Mouse (Mus musculus): ENCODE measurements around the gene 4933416C03Rik.
A peak's percentile ranks its signal among the peaks of the same experiment; 100 is the strongest.

4933416C03Rik gene

GRCm38 (mm10) chr10:116113867-116114474 lies at the start of gene 4933416C03Rik:
4933416C03Rik (minus strand) TSS chr10:116113917.
- DNase-seq (ENCODE audit: low spot score): no peak

GRCm38 (mm10) chr10:116162338-116162737 lies 48.6 kb upstream of the 4933416C03Rik start:
- DNase-seq (ENCODE audit: low spot score): no peak

GRCm38 (mm10) chr10:116156699-116157098 lies 43.0 kb upstream of the 4933416C03Rik start:
- no peak for DNase-seq (ENCODE audit: low spot score)

GRCm38 (mm10) chr10:116154707-116155106 lies 41.0 kb upstream of the 4933416C03Rik start:
- DNase-seq (ENCODE audit: low spot score): no peak

GRCm38 (mm10) chr10:116146091-116146490 lies 32.4 kb upstream of the 4933416C03Rik start:
- DNase-seq (ENCODE audit: low spot score): peak; percentile 24

GRCm38 (mm10) chr10:116143684-116144083 lies 30.0 kb upstream of the 4933416C03Rik start:
- DNase-seq (ENCODE audit: low spot score): no peak

GRCm38 (mm10) chr10:116140226-116140625 lies 26.5 kb upstream of the 4933416C03Rik start:
- no peak for DNase-seq (ENCODE audit: low spot score)

- DNase-seq (ENCODE audit: low spot score): no peak
Measured at GRCm38 (mm10) chr10:116135187-116135586, 21.5 kb upstream of the 4933416C03Rik start.

- DNase-seq (ENCODE audit: low spot score): peak; percentile 44
Measured at GRCm38 (mm10) chr10:116132233-116132632, 18.5 kb upstream of the 4933416C03Rik start.

GRCm38 (mm10) chr10:116131223-116131622 lies 17.5 kb upstream of the 4933416C03Rik start:
- DNase-seq (ENCODE audit: low spot score): no peak

- DNase-seq (ENCODE audit: low spot score): no peak
Measured at GRCm38 (mm10) chr10:116130401-116130800, 16.7 kb upstream of the 4933416C03Rik start.

GRCm38 (mm10) chr10:116125364-116125763 lies 11.6 kb upstream of the 4933416C03Rik start:
- no peak for DNase-seq (ENCODE audit: low spot score)

- DNase-seq (ENCODE audit: low spot score): no peak
Measured at GRCm38 (mm10) chr10:116123808-116124207, 10.1 kb upstream of the 4933416C03Rik start.

GRCm38 (mm10) chr10:116121463-116121862 lies 7.7 kb upstream of the 4933416C03Rik start:
- no peak for DNase-seq (ENCODE audit: low spot score)

GRCm38 (mm10) chr10:116117060-116117459 lies 3.3 kb upstream of the 4933416C03Rik start:
- no peak for DNase-seq (ENCODE audit: low spot score)

- no peak for DNase-seq (ENCODE audit: low spot score)
Measured at GRCm38 (mm10) chr10:116115881-116116677, 2.4 kb upstream of the 4933416C03Rik start.

GRCm38 (mm10) chr10:116112868-116113267 lies 849 bp downstream of the 4933416C03Rik start:
- DNase-seq (ENCODE audit: low spot score): no peak

GRCm38 (mm10) chr10:116108730-116109129 lies 5.0 kb downstream of the 4933416C03Rik start:
- DNase-seq (ENCODE audit: low spot score): no peak

GRCm38 (mm10) chr10:116108176-116108575 lies 5.5 kb downstream of the 4933416C03Rik start:
- peak; percentile 7 for DNase-seq (ENCODE audit: low spot score)

GRCm38 (mm10) chr10:116098470-116098869 lies 15.2 kb downstream of the 4933416C03Rik start:
- no peak for DNase-seq (ENCODE audit: low spot score)

GRCm38 (mm10) chr10:116096466-116096865 lies 17.3 kb downstream of the 4933416C03Rik start:
- no peak for DNase-seq (ENCODE audit: low spot score)

GRCm38 (mm10) chr10:116083965-116084364 lies 29.8 kb downstream of the 4933416C03Rik start:
- peak; percentile 46 for DNase-seq (ENCODE audit: low spot score)

- no peak for DNase-seq (ENCODE audit: low spot score)
Measured at GRCm38 (mm10) chr10:116080841-116081240, 32.9 kb downstream of the 4933416C03Rik start.
